Mouse (Mus musculus) C2C12 (cell line): ENCODE measurements at regions not wholly inside any gene's neighbourhood (a gene's known extent, or its start where the extent isn't known, plus 50 kb on each side); places are given as distances from the start of the nearest gene placed in this dataset.

Source experiments
- H3K27me3 ChIP-seq: one replicate; pipeline ENCODE4 v1.6.1; 2011; ENCODE audit not compliant: control insufficient read depth, insufficient read depth, insufficient read length
- H3K36me3 ChIP-seq: one replicate; pipeline ENCODE4 v1.6.1; 2011; ENCODE audit not compliant: control insufficient read depth, insufficient read depth
- H3K4me3 ChIP-seq: one replicate; pipeline ENCODE4 v1.5.1; 2011; ENCODE audit warnings: mild to moderate bottlenecking, control low read depth; ENCODE audit not compliant: poor library complexity, insufficient read depth, severe bottlenecking
- H3K79me2 ChIP-seq: one replicate; pipeline ENCODE4 v1.6.1; 2011; ENCODE audit not compliant: control insufficient read depth, insufficient read depth
- H3K79me3 ChIP-seq: one replicate; pipeline ENCODE4 v1.6.1; 2011; ENCODE audit warnings: low read depth, control low read depth
- H3ac ChIP-seq: one replicate; pipeline ENCODE3; 2011; ENCODE audit warnings: low read depth; ENCODE audit not compliant: control insufficient read depth, insufficient read length
- CEBPB ChIP-seq: IDR thresholded peaks from one replicate; pipeline ENCODE4 v1.6.1; 2011; ENCODE audit warnings: low read depth, mild to moderate bottlenecking, control low read depth, moderate library complexity
- CTCF ChIP-seq: IDR thresholded peaks from one replicate; pipeline ENCODE4 v1.5.1; 2011; ENCODE audit not compliant: control insufficient read depth, insufficient read depth, insufficient read length
- FOSL1 ChIP-seq: IDR thresholded peaks from one replicate; pipeline ENCODE4 v1.8.0; 2011; ENCODE audit warnings: mild to moderate bottlenecking, low read length; ENCODE audit not compliant: poor library complexity, insufficient read depth, severe bottlenecking
- MAX ChIP-seq: IDR thresholded peaks from one replicate; pipeline ENCODE4 v1.6.1; 2011; ENCODE audit warnings: mild to moderate bottlenecking, control low read depth
- MYOD1 ChIP-seq: IDR thresholded peaks from one replicate; pipeline ENCODE4 v1.6.1; 2011; ENCODE audit warnings: low read depth; ENCODE audit not compliant: control insufficient read depth, insufficient read length
- MYOG ChIP-seq: IDR thresholded peaks from one replicate; pipeline ENCODE4 v1.6.1; 2011; ENCODE audit not compliant: control insufficient read depth, insufficient read length; ENCODE audit errors: extremely low read depth
- USF1 ChIP-seq: IDR thresholded peaks from one replicate; pipeline ENCODE4 v1.6.1; 2011; ENCODE audit warnings: low read depth, mild to moderate bottlenecking, control low read depth, moderate library complexity

DNA sequence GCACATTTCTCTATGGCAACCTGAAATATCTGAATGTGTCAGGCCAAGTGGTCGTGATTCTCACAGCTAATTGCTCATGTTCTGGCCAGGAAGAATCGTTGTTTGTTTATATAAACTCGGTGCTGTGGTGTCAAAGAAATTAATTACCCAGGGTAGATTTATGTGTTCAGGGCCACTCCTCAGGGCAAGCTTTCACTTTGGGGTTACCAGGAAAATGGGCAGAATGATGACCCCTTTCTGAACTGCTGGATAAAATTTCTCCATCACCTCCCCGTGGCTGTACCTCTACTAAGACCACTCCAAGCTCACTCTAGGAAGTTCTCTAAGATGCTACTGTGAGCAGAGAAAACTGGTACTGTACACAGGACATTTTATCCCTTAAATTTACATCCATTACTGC lies 460.1 kb downstream of the Meis1 start:
- no peaks in the 10 kb centered on the region for H3K27me3 ChIP-seq
- H3K79me3 ChIP-seq = no peaks in the 10 kb centered on the region
- H3K79me2 ChIP-seq = no peaks in the 10 kb centered on the region
- no peak for TF ChIP-seq MYOD1
- TF ChIP-seq CEBPB = no peak
- no peak for TF ChIP-seq USF1
- no peak for TF ChIP-seq FOSL1
- no peak for TF ChIP-seq CTCF
- no peak for TF ChIP-seq MAX
- TF ChIP-seq MYOG = no peak
- no peak overlapping the region for H3ac ChIP-seq
- H3K4me3 ChIP-seq = no peak overlapping the region
- no peaks in the 10 kb centered on the region for H3K36me3 ChIP-seq

DNA sequence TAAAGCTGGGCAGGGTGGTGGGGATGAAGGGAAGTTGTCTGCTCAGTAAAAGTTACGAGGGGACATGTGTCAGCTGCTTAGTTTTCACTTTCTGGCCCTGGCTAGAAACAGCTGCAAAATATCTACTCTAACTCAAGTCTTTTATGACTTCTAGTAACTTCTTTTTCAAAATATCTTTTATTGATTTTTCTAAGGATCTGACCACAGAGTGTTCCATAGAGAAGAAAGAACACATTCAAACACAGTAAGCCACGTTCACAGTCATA lies 483.3 kb downstream of the Meis1 start:
- no peaks in the 10 kb centered on the region for H3K36me3 ChIP-seq
- H3K27me3 ChIP-seq = no peaks in the 10 kb centered on the region
- no peaks in the 10 kb centered on the region for H3K79me2 ChIP-seq
- no peak overlapping the region for H3ac ChIP-seq
- no peaks in the 10 kb centered on the region for H3K79me3 ChIP-seq
- H3K4me3 ChIP-seq = no peak overlapping the region
- no peak for TF ChIP-seq MYOD1
- no peak for TF ChIP-seq CEBPB
- TF ChIP-seq USF1 = no peak
- TF ChIP-seq MYOG = no peak

DNA sequence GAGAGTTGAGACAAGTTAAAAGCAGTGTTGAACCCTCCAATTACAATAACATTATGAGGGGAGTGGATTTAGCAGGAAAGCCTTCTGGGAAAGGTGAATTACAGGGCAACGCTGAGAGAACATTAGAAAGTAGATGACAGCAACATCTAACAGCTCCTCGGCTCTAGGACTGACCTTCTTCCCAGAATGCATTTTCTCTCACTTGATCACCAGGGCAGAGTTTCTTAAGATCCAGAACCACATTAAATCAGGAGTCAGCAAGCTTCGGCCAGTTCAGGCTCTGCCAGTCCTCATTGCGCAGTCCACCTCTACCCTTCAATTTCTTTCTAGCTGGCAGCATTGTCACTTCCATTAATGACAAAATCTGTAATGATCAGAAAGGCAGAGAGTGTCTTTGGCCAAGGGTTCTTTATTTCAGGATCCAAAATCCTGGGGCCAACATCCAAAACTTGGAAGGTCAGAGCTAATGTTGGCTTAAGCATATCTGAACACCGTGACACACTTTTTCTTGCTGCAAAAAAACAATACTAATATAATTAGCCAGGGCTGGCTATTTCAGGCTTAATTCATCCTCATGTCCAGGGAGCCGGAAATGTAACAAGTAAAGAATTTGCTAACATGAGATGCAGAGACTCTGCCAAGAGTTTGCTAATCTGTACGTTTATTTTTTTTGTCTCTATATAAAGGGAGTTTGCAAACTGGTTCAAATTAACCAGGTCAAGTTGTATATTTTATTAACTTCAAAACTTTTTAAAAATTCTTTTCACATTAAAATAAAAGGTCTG lies 483.8 kb downstream of the Meis1 start:
- TF ChIP-seq MYOD1 (no peak), CEBPB (no peak), CTCF (no peak), USF1 (no peak), FOSL1 (no peak), MYOG (no peak), MAX (no peak)
- Histone ChIP-seq H3K79me3 (no peaks in the 10 kb centered on the region), H3ac (no peak overlapping the region)

DNA sequence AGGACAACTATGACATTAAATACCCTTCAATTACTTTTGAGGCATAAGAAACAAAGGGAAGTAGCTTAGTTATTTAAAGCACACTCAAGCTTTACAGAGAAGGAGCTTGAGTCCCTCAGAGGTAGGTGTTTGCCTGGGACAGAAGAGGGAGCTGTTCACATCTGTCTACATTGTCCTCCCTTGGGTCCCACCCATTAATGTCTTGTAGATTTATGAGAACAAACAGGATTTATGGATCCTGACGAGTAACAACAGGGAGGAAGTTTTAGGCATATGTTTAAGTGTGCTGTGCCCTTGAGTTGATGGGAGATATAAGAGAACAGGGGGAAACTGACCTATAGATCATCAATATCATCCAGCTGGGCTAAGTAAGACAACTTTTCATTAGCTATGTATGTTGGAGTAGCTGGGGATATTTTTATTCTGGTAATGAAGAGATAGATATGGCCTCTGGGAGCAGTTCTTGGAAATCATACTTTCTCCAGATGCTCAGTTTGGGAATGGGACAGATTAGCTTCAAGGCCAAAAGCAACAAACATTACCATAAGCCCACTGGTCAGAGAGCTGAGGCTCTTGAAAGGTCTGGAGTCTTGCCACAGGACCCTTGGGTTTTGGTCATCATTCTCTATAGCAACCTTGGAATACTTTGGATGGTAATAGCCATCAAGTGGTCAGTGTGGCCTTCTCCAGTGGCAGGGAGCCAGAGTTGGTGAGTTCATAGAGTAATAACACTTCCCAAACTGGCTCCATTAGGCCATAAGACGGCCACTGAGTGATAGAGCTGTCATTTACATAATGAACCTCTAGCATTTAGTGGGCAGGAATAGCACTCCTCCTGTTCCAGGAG lies 487.3 kb downstream of the Meis1 start:
- no peaks in the 10 kb centered on the region for H3K27me3 ChIP-seq
- no peaks in the 10 kb centered on the region for H3K79me2 ChIP-seq
- H3K79me3 ChIP-seq = no peaks in the 10 kb centered on the region
- H3ac ChIP-seq = no peak overlapping the region
- H3K36me3 ChIP-seq = no peaks in the 10 kb centered on the region
- no peak overlapping the region for H3K4me3 ChIP-seq
- TF ChIP-seq CTCF (no peak), MYOD1 (no peak), CEBPB (no peak), MYOG (no peak), USF1 (no peak)

More for the DNA sequence above, 483.8 kb downstream of the Meis1 start:
- H3K36me3 ChIP-seq = no peaks in the 10 kb centered on the region
- H3K4me3 ChIP-seq = no peak overlapping the region
- H3K79me2 ChIP-seq = no peaks in the 10 kb centered on the region
- H3K27me3 ChIP-seq = no peaks in the 10 kb centered on the region

DNA sequence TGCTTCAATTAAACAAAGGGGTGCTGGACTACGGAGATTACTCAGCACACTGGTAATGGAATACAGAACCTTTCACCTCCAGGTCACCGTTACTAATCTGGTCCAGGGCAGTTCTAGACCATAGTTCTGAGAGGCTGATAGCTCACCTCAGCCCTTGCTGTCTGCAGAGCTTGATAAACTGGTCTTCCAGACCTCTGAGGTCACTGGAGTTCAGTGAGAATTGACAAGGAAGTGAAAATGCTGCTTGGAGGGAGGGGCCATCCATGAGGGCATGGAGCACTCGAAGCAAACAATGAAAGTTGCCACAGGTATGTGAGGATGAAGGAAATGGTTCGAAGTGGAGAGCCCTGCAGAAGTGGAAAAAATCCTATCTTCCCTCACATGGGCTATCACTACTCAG lies 490.2 kb downstream of the Meis1 start:
- no peak for TF ChIP-seq CTCF
- TF ChIP-seq MYOG = no peak
- no peak for TF ChIP-seq USF1
- TF ChIP-seq MYOD1 = no peak
- TF ChIP-seq CEBPB = no peak
- TF ChIP-seq MAX = no peak
- no peak for TF ChIP-seq FOSL1
- H3K79me2 ChIP-seq = no peaks in the 10 kb centered on the region
- no peak overlapping the region for H3K4me3 ChIP-seq
- no peaks in the 10 kb centered on the region for H3K27me3 ChIP-seq
- H3ac ChIP-seq = no peak overlapping the region
- H3K79me3 ChIP-seq = no peaks in the 10 kb centered on the region
- H3K36me3 ChIP-seq = no peaks in the 10 kb centered on the region

DNA sequence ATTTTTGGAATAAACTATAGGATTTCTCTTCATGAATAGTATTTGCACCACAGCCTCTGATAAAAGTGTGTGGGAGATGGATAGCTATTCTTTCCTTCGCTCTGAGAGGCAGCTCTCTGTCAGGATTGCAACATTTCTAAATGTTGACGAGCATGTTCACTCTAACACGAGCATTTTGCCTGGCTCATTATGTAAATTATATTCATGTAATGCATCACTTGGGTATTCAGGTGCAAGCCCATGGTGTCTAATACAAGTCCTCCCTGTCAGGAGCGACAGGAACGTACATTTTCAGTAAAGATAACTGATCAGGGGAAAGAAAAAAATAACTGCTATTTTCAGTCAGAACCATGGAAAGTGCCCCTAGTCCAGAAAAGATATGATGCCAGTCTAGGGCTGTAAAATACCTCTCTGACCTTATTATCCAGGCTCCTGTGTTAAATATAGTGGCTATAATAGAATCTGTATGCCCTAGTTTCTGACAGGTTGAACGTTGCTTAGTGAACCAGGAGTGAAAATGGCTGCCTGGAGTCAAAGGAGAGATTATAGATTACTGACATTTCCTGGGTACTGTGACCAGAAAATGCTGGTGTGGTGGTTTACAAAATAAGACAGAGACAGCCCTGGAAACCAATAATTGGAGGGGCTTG lies 523.6 kb downstream of the Meis1 start:
- Histone ChIP-seq H3K79me2 (no peaks in the 10 kb centered on the region), H3K79me3 (no peaks in the 10 kb centered on the region), H3ac (no peak overlapping the region), H3K36me3 (no peaks in the 10 kb centered on the region), H3K4me3 (no peak overlapping the region), H3K27me3 (no peaks in the 10 kb centered on the region)
- TF ChIP-seq MYOG = no peak
- no peak for TF ChIP-seq CEBPB
- no peak for TF ChIP-seq CTCF
- TF ChIP-seq MAX = no peak
- no peak for TF ChIP-seq MYOD1
- TF ChIP-seq FOSL1 = no peak
- no peak for TF ChIP-seq USF1
